Mouse (Mus musculus): ENCODE measurements around the gene Ppp2r1b.
A peak's percentile ranks its signal among the peaks of the same experiment; 100 is the strongest.
"Not testable (repeated sequence)": the region's sequence is repeated elsewhere in the genome, so short reads cannot be mapped to it uniquely, and the experiment has no call there.

Gene Ppp2r1b

DNA sequence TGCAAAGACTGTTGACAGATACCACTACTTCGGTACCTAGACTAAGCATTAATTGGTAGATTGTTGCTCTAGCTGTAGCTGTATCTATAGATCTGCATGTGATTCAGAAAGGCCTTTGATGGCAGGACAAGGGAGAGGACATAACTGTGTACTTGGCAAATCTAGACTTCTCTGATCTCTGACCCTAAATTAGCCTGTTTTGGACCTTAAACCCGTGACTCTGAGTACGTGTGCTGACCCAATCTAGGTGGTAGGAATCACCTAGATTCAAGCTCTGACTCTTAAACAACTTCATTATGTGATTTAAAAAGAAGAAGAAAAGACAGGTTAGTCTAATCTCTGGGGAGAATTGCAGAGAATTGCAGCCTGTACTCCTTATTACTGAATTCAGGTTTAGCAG lies at the start of gene Ppp2r1b:
Ppp2r1b (plus strand) TSS at position 221 of the 400 bp plus-strand sequence.
- DNase-seq, result no peak

DNA sequence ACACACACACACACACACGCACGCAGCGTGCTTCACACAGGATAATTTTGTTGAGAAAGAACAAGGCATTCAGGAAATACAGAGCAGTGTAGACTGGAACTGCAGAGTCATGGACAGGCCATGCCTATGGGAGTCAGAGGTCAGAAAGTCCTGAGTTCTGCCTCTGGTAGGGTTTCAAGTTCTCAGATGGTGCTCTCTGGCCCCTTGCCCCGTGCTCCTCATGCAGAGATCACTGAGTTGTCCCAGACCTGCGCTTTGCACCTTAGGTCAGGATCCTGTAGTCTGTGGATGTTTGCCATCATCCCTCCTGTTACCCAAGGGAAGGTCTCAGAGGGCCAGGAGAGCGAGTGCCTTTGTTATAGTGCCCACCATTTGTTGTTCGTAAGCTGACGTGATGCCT lies 48.3 kb upstream of the Ppp2r1b start:
- DNase-seq, result no peak

DNA sequence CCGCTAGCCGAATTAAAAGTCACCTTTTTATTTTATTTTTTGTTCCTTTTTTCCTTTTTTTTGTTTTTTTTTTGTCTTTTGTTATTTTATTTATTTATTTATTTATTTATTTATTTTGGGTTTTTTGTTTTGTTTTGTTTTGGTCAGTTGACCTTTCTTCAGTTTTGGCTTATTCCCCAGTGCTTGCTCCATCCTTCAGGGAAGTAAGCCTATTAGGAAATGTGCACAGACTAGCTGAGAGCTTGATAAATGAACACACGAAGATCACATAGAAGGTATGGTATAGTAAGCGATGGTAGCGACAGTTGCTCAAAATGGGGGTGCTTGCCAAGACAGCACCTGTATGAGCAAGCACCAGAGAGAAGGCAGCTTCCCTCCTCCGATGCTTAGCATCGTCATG lies 47.5 kb upstream of the Ppp2r1b start:
- DNase-seq, result no peak

- no peak for DNase-seq
Observed at GRCm38 (mm10) chr9:50798368-50798767, 46.7 kb upstream of the Ppp2r1b start.

DNA sequence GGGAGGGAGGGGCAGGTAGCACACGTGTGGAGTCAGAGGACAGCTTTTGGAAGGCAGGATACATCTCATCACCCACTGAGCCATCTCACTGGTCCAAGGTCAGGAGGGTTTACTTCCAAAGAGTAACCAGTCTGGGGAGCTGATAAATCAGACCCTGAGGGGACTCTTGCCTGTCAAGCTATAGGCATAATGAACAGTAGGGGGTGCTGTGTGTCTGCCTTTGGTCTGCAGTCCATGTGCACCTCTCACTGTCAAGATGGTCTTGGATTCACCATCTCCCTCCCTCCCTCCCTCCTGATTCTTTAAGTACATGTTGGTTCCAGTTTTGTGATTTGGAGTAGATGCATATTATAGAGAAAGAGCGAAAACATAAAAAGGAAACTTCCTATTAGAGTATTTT lies 44.1 kb upstream of the Ppp2r1b start:
- peak; percentile 71 for DNase-seq

GRCm38 (mm10) chr9:50803055-50803671 lies 41.9 kb upstream of the Ppp2r1b start:
- DNase-seq, result no peak

DNA sequence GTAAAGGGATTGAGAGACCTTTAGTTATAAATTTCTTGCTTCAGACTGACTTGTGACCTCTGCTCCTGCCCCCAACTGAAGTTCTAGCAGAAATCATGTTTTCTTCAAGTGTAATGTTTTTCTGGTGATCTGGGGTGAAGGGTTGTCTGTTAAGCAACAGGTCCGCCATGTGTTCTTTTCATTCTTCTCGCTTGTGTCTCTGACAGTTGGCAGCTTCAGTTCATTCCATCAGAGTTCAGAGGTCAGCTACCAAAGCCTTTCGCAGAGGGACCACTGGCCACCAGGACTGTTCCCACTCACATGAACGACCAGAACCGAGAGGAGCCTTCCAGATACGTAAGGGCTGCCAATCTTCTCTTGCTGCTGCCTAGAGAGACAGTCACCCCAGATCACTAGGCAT lies 36.6 kb upstream of the Ppp2r1b start:
- DNase-seq, result no peak

GRCm38 (mm10) chr9:50809146-50809545 lies 36.0 kb upstream of the Ppp2r1b start:
- DNase-seq, result no peak

DNA sequence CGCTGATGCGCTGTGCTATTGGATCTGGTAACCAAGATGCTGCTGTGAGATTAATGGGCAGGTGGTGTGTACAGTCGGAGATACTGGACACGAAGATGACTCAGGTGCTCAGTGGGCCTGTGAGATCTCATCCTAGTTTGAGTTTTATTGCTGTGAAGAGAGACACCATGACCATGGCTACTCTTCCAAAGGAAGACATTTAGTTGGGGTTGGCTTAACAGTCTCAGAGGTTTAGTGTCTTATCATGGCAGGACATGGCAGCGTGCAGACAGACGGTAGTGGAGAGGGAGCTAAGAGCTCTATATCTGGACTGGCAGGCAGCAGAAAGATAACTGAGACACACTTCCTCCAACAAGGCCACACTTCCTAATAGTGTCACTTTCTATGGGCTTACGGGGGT lies 33.9 kb upstream of the Ppp2r1b start:
- no peak for DNase-seq

GRCm38 (mm10) chr9:50811746-50812145 lies 33.4 kb upstream of the Ppp2r1b start:
- DNase-seq, result no peak

GRCm38 (mm10) chr9:50813796-50814195 lies 31.3 kb upstream of the Ppp2r1b start:
- no peak for DNase-seq

DNA sequence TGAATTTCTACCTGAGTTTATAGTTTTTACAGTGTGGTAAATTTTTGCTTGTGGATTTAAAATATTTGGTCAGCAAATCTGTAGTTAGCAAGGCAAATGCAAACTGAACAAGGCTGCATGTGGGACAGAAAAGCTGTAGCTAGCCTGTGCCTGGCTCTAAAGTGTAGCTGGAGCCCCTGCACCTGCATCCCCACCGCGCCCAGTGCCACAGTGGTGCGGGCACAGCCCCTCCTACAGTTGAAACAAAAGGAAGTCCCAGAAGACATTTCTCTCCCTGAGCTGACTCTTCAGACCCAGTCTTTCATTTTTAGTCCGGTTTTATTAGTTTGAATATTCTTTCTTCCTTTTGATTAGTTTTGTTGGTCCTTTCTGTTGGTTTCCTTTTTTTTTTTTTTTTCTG lies 29.4 kb upstream of the Ppp2r1b start:
- DNase-seq, result peak; percentile 79

- no peak for DNase-seq
Observed at GRCm38 (mm10) chr9:50816512-50816911, 28.6 kb upstream of the Ppp2r1b start.

DNA sequence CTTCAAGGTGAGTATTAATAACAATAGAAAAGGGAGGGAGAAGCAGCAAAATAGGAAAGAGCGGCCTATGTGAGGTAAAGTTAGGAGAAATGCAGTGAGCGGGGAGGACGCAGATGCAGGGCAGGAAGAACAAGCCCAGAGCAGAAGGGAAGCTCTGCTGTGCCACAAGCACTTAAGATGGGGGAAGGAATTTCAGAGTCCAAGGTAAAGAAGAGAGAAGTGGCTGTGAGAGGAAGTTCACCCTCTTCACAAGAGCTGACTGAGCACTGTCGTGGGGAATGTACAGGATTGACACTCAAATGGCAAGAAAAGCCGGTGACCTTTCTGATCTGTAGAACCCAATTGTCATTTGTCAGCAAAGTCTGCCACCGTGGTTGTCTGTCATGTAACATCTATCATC lies 27.1 kb upstream of the Ppp2r1b start:
- no peak for DNase-seq

- DNase-seq, result no peak
Observed at GRCm38 (mm10) chr9:50819716-50820115, 25.4 kb upstream of the Ppp2r1b start.

GRCm38 (mm10) chr9:50821651-50822050 lies 23.4 kb upstream of the Ppp2r1b start:
- DNase-seq, result no peak

DNA sequence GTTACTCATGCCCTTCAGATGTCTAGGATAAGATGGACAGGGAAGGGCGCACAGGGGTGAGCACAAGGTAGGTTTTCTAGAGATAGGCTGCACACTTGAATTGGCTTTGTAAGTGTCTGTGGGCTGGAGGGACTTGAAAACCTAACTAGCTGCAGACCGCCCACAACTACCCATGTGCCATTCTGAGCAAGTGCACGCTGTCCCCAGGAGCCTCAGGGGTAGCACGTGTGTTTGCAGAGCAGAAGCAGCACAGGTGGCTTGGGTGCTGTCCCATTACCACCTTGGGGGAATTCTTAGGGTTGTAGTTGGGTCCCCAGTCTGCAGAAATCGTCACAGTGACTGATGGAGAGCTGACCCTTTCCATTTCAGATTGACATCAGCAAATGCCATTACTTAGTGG lies 22.9 kb upstream of the Ppp2r1b start:
- DNase-seq, result no peak

DNA sequence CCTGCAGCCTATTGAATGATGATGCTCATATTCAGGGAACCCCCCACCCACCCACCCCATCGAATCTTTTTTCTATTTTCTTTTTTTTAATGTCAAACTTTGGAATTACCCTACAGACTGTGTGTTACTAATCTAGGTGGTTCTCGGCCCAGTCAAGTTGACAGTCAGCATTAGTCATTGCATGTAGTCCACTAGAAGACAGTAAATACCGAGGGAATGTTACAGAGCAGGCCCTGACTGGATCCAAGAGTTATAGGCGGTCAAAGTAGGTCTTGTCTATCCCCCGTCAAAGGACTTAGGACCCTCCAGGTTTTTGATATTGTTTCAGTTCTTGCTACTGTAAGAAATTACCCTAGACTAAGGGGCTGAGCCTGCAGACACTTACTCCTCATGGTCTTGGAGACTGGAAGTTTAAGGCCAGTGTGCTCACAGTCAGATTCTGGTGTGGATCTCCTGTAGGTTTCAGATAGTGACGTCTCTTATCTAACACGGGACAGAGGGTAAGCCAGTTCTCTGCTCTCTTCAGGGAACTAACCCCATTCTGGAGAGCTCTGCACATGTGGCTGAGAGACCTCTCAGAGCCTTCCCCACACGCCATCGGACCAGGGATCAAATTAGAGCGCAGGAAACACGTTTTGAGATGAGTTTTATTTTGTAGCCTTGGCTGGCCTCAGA lies 21.2 kb upstream of the Ppp2r1b start:
- no peak for DNase-seq

DNA sequence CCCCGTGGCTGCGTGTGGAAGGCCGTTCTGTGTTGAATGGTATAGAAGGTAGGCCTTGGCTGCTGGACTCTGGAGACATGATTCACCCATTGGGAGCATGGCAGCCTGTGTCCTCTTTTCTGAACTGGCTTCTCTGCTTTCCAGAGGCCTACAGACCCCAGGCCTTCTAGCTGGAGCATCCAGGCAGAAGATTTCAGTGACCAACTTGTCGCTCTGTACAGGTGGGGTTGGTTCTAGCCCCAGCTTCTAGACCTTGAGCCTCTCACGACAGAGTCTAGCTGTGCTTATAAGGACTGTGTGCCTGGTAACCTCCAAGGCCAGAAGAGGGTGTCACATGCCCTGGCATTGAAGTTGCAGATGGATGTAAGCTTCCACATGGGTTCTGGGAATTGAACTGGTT lies 13.6 kb upstream of the Ppp2r1b start:
- DNase-seq, result no peak

DNA sequence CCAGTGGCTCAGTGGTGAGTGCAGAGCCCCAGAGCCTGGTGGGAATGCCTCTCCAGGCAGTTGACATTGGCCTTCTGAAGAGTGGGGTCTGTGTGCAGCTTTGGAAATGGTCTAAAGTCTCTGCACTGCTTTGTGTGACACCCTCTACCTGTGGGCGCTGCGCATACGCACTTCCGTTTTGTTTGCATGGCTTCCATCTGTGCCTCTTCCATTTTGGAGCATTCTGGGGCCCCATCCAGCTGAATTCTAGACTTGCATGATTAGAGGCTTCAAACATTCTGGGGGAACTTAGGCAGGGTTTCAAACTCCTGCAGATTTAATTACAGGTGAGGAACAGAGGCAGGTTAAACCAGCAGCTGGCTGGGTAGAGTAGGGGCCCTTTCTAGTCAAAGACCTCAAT lies 12.9 kb upstream of the Ppp2r1b start:
- DNase-seq, result no peak

GRCm38 (mm10) chr9:50832582-50832981 lies 12.5 kb upstream of the Ppp2r1b start:
- DNase-seq, result not testable (repeated sequence)

GRCm38 (mm10) chr9:50833786-50834185 lies 11.3 kb upstream of the Ppp2r1b start:
- no peak for DNase-seq

DNA sequence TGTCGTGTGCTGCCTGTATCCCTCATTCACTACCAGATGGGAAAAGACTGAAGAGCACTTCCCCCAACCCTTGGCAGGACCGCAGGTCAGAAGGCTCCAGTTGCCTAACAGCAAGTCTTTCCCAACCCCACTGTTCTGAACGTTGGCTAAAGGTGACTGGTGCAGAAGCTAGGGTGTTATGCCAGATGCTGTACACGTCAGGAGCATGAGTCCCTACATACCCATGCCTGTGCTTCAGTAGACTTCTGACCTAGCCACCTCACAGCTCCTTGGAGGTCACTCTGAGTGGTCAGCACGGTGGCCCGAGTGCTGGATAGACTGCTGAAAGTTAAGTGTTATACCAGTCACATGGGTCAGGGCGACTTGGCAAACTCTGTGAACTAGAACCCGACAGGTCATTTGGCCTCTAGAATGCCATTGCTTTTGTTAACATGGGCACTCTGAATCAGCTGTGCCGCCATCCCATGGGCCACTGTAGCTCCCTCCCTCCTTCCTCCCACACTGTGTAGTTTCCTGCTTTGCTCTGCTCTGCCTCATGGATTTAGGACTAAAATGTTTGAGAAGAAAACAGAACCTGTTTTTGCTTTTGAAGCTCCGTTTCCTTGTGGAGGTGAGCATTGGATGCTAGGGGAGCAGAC lies 9.9 kb upstream of the Ppp2r1b start:
- DNase-seq, result no peak

- no peak for DNase-seq
Observed at GRCm38 (mm10) chr9:50836097-50836496, 9.0 kb upstream of the Ppp2r1b start.

Data from thymus, postnatal 4 days (tissue).